Mouse (Mus musculus) adrenal gland, adult 8-10 months (tissue): ENCODE measurements around the gene Cdkn1b. TPM values are rescaled to one million over a fixed set of nuclear protein-coding genes. Genes with fewer than 3 reads are reported as not detected.

ENCODE experiments used
- total RNA-seq, 4 experiments: library from RNA; stranded (reverse); gene quantifications; 2 replicates each; pipeline ENCODE4 v1.2.4; 2022

Cdkn1b gene
- total RNA-seq, 4 experiments from 2014 or later, result 32.9 to 44.0 (median 37.1) TPM

Other genes starting within 250 kb of the Cdkn1b start
- gene Dusp16, start 127.8 kb upstream of the Cdkn1b start, total RNA-seq, result 10 to 100 TPM; 24.6 to 41.3 (median 32.6) TPM
- gene Crebl2, start 90.2 kb upstream of the Cdkn1b start, total RNA-seq, result 10 to 100 TPM; 47.1 to 63.4 (median 58.0) TPM
- 1 to 10 TPM; 7.1 to 9.8 (median 7.9) TPM for gene Gpr19, start 21.8 kb upstream of the Cdkn1b start, total RNA-seq
- 1 to 10 TPM; 1.8 to 8.8 (median 2.2) TPM for gene Apold1, start 61.3 kb downstream of the Cdkn1b start, total RNA-seq
- gene Ddx47, start 91.2 kb downstream of the Cdkn1b start, total RNA-seq, result 10 to 100 TPM; 68.5 to 72.8 (median 72.4) TPM
- under 1 TPM; 0.27 to 0.59 (median 0.41) TPM for gene Gprc5a, start 145.2 kb downstream of the Cdkn1b start, total RNA-seq
- not detected for gene Gprc5d, start 197.9 kb downstream of the Cdkn1b start, total RNA-seq